Mouse (Mus musculus): ENCODE measurements around the gene Snrnp70.

DNA sequence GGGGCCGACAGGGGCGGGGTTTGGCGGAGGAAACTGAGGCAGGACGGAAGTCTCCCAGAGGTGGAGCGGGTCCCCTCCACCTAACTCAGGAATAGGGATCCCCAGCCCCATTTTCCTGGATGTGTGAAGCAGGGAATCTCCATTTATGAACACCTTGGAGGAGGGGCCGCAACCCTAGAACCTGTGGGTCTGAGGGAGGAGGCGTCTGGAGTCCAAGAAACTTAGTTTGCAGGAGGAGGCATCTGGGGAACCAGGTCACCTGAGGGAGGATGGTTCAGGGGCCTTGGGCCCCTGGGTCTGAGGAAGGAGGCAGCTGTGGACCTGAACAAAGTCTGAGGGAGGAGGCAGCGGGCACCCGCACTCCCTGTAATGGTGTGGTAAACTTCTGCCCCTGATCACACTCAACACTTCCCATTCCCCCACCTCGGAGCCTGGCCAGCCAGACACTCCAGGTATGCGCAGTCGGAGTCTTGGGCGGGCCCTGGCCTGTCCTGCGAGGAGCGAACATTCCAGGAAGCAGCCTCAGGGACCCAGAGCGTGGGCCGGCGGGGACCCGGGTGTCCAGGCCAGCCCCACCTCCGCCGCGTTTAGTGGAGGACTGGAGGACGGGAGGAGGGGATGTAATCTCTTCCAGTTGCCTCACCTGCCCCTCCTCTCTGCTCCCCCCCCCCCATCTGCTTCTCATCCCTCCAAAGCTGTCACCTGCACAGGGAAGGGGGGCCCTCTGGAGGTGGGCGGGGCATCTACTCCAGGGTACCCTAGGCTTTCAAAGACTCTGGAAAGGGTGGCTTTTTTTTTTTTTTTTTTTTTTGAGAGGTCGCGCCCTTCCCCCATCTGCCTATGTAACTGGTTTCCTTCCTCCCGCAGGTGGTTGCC is 18.6 kb upstream of the Snrnp70 start:
- TF ChIP-seq CHD1 (IDR thresholded peaks at IDR 0.05; ENCODE audit: low read depth, low read length) (no peak), UBTF (IDR thresholded peaks at IDR 0.05; ENCODE audit: low read depth, low read length) (no peak), CTCF (conservative IDR thresholded peaks at IDR 0.05 in 1 of 2, IDR thresholded peaks at IDR 0.05 in 1 of 2; ENCODE audit: low read depth in 2 of 2, low read length in 2 of 2) (no peak)
